Mouse (Mus musculus): ENCODE measurements around the gene Mtus2.

DNA sequence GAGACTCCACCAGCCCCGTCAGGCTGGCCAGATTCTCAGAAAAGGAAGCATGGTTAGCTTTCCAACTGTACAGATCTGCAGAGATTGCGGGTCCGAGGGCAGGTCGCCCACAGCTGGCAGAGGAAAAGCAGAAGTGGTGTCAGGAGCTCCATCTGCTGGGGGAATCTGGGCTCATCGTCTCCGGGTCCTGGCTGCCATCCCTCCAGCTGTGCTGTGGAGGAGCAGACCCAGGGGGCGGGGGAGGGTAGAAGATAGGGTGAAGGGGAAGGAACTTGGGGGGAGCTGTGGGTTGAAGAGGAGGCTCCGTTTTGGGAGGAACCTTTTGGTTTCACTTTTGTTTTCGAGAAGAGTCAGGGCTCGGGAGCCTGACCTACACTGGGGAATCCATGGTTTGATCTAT, 353.7 kb downstream of the Mtus2 start:
- TF ChIP-seq CTCF (IDR thresholded peaks at IDR 0.05 in 2 of 3, conservative IDR thresholded peaks at IDR 0.05 in 1 of 3; ENCODE audit: control insufficient read depth in 1 of 3, insufficient read depth in 1 of 3, low read depth in 2 of 3, low read length in 3 of 3, poor library complexity in 1 of 3, severe bottlenecking in 1 of 3): peak; percentile 28 to 78 (median 76); a peak in 5 of 6 replicates
- no peak for TF ChIP-seq GABPA (IDR thresholded peaks at IDR 0.05; ENCODE audit: low read depth, low read length)
- TF ChIP-seq MEF2A (IDR thresholded peaks at IDR 0.05; ENCODE audit: extremely low read depth, insufficient replicate concordance, low read depth, low read length, poor library complexity, severe bottlenecking): no peak
- peak in 1 of 2 experiments; percentile 70; a peak in 2 of 4 replicates for TF ChIP-seq EP300 (IDR thresholded peaks at IDR 0.05; ENCODE audit: low read depth in 1 of 2, low read length in 2 of 2)
- TF ChIP-seq MAX (IDR thresholded peaks at IDR 0.05; ENCODE audit: low read length): peak; percentile 26; the same call in 1 of the 2 replicates
- TF ChIP-seq CHD1 (IDR thresholded peaks at IDR 0.05; ENCODE audit: low read depth, low read length): no peak
- no peak for TF ChIP-seq USF2 (IDR thresholded peaks at IDR 0.05; ENCODE audit: borderline replicate concordance in 1 of 2, insufficient read depth in 1 of 2, low read depth in 1 of 2, low read length in 2 of 2)
- no peak for TF ChIP-seq POLR2A (IDR thresholded peaks at IDR 0.05; ENCODE audit: control insufficient read depth in 1 of 2, insufficient read depth in 1 of 2, low read depth in 1 of 2, low read length in 2 of 2, poor library complexity in 1 of 2)
- TF ChIP-seq POLR2AphosphoS2 (IDR thresholded peaks at IDR 0.05; ENCODE audit: low read length): no peak
- no peak for TF ChIP-seq MYB (IDR thresholded peaks at IDR 0.05; ENCODE audit: low read depth, low read length)
- TF ChIP-seq MAFK (IDR thresholded peaks at IDR 0.05; ENCODE audit: borderline replicate concordance, low read depth, low read length): no peak
- no peak for TF ChIP-seq UBTF (IDR thresholded peaks at IDR 0.05; ENCODE audit: borderline replicate concordance, insufficient read depth, low read depth, low read length)
